Mouse (Mus musculus): Measurements from ENCODE around the gene Ncaph.

Gene Ncaph

DNA sequence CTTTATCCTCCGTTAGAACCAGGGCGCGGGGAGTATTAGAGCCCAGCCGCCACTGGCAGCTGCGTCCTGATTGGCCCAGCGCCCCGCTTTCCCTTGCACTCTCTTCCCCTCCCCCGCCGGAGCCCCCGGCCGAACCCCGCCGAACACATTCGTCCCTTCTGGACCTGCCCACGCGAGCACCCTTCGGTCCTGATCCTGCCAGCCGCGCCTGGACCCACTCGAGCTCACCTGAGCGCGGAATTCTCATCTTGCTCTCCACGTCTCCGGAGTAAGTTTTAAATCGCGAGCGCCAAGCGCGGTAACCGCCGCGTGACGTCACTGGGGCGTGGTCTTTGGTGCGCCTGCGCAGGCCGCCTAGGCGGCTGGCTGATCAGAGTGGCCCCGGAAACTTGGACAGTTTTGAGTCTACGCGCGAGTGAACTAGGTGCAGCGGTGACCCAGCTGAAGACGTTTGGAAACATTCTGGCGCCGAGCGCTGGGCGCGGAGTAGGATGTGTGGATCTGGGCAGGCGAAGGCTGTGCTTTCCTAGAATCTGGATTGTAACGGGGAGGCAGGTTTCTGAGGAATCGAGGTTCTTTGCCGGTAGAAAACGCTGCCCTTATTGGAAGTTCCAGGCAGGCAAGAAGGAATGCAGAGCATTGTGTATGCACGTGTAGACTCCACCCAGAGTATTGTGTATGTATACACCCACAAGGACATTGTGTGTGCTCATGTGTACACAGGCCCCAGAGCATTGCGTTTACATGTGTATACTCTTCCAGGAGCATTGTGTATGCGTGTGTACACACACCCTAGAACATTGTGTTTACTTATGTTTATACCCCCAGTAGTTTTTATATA lies at the start of gene Ncaph:
Gene Ncaph, minus strand, starts transcription at position 334 of the 841 bp plus-strand sequence.
- in situ Hi-C loops (cut with MboI, MseI), result loop anchor here (25.0 kb wide), 1 partner anchor 1228 kb away; no protein-coding TSS in a partner anchor

DNA sequence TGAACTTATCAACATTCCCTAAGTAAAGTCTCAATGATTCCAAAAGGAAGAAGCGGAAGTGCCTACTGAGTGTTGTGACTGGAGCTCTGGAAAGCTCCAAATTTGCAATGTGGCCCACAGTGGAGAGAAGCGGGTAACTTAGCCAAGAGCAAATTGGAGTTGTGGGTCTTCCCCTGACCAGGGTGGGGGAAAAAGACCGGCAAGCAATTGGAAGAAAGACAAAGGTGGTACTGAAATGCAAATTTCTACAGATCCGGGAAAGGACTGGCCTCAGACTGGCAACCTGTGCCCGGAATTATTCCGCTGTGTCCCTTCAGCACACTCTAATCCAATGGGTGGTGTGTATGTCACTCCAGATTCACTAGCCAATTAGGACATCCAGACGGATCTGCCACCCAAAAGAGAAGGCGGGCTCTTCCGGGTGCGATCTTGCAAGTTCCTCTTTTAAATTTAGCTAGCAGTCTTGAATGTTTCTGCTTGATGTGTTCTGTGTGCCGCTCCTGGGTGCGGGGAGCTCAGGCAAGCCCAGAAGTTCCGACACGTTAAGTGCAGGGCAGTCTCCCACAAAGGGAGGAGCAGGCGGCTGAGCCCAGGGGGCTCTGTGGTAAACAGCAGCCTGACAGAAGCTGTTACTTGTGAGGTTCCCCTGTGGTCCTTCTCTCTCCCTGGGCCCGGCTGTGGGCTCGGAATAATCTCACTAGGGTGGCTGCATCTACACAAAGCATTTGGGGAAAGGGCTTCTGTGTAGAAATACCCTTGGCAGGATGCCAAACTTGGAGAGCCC lies 49.0 kb upstream of the Ncaph start:
- in situ Hi-C loops (cut with MboI, MseI), result no loop called here

DNA sequence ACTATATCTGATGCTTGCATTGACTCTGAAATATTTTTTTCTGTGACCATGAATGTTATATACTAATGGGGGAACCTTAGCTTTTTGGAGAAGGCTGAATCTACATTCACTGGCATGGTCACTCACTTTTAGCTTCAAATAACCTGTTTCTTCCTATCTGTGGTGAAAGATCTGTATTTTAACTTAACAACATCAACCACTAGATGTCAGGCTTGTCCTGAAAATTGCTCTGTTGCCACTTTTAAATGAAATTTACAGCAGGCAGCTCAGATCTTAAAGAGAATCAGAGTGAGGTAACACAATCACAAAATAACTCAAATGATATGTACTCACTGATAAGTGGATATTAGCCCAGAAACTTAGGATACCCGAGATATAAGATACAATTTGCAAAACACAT lies 32.5 kb upstream of the Ncaph start:
- in situ Hi-C loops (cut with MboI, MseI), result loop anchor here (5.0 kb wide), 1 partner anchor 36 kb away; no protein-coding TSS in a partner anchor

DNA sequence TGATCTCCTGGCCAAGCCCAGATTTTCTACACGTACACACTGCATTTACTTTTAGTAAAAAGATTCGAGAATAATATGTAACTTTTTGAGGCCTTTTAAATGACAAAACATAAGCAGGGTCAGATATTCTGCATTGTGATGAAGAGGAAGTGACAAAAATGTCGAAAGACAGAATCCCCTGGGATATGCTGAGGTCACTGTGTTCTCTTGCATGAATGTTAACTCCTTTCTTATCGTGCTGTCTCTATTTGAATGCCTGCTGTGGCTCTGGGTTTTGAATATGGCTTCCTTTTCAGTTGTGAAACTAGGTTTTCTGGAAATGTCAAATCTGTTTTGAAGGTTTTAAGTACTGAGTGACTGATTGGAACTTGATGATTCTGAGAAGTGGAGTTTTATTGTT lies 31.9 kb upstream of the Ncaph start:
- in situ Hi-C loops (cut with MboI, MseI), result loop anchor here (5.0 kb wide), 1 partner anchor 37 kb away; no protein-coding TSS in a partner anchor

DNA sequence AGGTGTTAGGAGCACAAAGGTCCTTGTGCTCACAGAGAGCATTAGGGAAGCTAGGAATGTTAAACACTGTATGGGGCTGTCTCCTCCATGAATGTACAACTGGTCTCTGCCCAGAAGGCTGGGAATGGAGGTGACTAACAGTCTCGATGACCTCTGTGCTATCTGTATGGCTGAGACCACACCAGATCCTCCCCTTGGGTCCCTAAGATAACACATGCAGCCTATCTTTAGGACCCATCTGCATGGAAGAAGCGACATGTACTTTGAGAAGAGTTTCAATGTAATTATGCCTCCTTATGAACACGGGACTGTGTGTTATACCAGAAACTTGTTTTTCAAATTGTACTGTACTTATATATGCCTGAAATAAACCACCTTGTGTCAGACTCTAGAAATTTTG lies 11.9 kb upstream of the Ncaph start:
- in situ Hi-C loops (cut with MboI, MseI), result loop anchor here (25.0 kb wide), 1 partner anchor 1217 kb away; no protein-coding TSS in a partner anchor

DNA sequence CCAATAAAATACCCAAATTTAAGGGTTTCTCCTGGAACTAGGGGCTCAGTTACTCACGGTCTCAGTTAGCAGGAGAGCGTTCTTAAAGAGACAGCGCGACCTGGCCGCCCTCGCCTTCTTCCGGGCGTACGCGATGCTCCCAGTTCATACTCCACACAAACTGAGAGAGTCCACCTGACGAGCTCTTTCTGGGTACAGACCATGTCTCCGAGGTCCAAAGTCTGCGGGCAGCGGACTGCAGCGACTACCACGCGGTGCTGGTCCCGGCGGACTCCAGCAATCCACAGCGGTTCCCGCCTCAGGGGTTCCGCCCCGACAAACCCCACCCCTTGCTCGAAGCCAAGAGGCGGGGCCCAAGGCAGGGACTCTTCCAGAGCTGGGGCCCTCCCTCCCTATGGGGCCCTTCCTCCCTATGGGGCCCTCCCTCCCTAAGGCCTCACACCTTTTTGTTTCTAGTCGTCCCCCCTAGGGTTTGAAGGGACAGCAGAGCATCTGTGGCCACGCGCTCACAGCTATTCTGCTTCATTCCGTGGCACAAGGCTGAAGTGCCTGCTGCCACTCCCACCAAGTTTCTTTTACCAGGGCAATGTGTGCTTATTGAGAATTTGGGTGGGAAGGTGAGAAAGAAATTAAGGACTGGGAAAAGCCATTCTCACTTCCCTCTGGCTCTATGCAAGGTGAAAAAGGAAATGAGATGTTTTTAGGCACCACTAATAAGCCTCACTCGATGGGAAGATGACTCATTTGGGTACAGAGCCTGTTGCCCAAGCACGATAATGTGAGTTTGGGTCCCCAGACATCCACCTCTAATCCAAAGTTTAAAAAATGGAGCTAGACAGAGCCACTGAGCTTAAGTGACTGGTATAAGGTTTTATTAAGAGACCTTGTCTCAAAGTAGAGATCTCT lies 9.7 kb upstream of the Ncaph start, which contains the start of gene Itpripl1:
Gene Itpripl1, minus strand, starts transcription at position 285 of the 906 bp plus-strand sequence.
- in situ Hi-C loops (cut with MboI, MseI), result loop anchor here (25.0 kb wide), 1 partner anchor 1219 kb away; no protein-coding TSS in a partner anchor

DNA sequence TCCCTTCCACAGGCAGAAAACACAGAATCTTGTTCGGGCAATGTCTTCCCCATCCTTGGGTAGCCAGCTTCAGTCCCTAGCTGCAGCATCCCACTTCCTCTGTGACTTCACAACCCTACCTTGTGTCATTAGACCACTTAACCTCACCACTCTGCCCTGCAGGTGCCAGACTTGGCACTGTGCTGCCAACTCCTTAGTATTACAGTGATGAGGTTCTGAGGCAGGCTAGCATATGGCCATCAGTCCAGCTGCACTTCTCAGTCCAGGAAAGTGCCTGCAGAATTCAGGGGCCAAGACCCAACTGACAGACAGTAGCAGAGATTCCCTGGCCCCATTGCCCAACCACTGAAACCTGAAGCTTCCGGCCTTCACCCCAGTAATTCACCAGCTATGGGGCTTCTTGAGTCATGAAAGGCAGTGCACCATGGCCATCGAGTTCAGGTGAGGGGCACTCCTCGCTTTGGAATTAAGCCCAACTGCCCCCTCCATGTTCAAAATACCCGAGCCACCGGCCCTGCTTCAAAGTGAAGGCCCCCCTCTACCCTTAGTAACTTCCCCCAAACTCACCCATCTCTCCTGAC lies 8.9 kb upstream of the Ncaph start:
- in situ Hi-C loops (cut with MboI, MseI), result loop anchor here (25.0 kb wide), 1 partner anchor 1220 kb away; no protein-coding TSS in a partner anchor

DNA sequence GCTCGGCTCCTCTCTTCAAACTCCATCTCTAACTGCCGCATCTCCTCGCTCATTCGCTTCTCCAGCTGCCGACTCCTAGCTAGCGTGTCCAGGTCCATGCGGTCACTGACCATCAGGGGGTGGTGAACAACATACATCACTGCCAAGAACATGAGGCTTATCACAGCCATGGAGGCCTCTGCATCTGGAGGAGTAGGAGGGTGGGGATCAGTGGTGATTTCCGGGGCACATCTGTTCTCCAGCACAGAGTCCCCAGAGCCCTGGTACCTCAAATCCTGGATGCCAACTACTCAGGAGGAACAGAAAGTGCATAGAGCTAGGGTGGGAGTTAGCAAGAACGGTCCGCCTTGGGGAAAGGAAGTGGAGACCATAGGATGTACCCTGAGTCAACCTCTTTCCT lies 8.3 kb upstream of the Ncaph start:
- in situ Hi-C loops (cut with MboI, MseI), result loop anchor here (25.0 kb wide), 1 partner anchor 1220 kb away; no protein-coding TSS in a partner anchor

DNA sequence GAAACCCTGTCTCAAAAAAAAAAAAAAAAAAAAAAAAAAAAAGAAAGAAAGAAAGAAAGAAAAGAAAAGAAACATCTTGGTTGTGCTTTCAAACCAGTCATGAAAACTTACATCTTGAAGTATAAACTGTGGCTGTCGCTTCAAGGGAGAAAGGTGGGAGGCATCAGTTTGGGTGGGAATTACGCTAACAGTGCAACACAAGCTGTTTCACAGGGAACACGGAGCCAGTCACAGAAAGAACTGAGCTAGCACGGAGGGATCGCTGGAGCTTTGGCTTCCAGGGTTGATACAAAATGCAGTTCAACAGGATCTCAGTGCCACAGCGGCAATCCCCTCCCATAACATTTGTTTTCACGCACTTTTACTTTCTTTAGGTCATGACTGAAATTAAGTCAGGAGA lies 6.3 kb upstream of the Ncaph start:
- in situ Hi-C loops (cut with MboI, MseI), result loop anchor here (25.0 kb wide), 1 partner anchor 1222 kb away; no protein-coding TSS in a partner anchor

DNA sequence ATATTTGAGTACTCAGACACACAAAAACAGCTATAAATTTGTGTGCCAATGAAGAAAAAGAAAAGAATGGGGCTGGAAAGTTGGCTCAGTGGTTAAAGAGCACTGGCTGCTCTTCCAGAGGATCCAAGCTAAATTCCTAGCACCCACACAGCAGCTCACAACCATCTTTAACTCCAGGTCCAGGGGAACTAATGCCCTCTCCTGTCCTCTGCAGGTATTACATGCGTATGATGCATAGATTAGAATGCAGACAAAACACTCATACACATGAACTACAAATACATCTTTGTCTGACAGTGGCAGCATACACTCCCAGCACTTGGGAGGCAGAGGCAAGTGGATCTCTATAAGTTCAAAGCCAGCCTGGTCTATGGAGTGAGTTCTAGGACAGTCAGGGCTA lies 5.9 kb upstream of the Ncaph start:
- in situ Hi-C loops (cut with MboI, MseI), result loop anchor here (25.0 kb wide), 1 partner anchor 1223 kb away; no protein-coding TSS in a partner anchor

DNA sequence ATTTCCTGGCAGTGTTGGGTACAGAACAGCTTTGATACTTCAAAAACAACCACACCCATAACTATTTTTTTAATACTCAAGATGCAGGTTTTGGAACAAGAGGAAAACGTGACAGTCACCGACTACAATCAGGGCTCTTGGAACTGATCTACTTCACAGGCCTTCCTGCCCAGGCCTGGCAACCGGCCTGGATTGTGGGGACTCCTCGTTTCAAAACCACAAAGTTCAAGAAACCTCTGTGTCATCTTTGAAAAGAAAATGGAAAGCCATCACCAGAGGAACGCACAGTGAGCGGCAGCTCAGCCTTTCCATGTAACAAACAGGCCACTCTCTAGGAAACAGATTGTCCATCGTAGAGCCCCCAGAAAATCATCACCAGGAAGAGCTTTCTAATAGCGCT lies 5.3 kb upstream of the Ncaph start:
- in situ Hi-C loops (cut with MboI, MseI), result loop anchor here (25.0 kb wide), 1 partner anchor 1223 kb away; no protein-coding TSS in a partner anchor

DNA sequence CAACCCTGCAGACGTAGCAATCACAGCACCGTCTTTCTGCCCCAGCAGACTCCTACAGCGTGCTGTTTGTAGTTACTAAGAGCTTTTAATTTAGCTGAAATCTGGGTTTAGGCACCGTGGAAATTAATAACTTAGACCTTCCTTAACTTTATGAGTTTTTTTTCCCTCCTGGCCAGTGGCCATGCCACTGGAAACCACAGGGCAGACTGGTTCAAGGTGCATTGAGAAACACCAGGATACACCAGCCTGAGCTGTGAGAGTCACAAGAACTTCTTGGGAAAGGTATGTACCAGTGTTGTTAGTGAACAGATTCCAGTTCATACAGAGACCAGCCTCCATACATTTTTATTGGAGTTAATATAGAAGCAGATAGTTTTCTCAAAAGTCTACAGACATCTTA lies 4.7 kb upstream of the Ncaph start:
- in situ Hi-C loops (cut with MboI, MseI), result loop anchor here (25.0 kb wide), 1 partner anchor 1224 kb away; no protein-coding TSS in a partner anchor

DNA sequence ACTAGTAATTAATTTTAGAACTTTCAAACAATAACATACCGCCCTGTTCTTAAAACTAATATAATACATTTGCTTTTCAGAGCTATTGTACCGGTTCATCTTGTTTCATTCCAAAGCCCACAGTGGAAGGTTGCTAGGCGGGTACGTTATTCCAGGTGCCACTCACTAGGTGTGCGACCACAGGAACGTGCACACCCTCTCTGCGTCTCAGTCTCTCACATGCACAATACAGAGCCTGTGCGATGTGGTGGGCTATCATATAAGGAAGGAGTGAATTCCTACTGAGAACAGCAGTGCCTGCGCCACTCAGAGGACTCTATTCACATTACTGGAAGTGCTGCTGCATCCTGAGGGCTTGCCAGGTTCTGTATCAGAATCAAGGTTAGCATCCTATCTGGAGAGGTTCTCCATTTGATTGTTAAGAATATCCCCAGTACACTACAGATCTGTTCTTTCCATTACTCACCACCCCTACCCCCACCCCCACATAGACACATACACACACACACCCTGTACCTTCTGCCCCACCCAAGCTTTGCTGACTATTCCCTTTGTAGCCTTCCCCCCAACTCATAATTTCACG lies 4.2 kb upstream of the Ncaph start:
- in situ Hi-C loops (cut with MboI, MseI), result loop anchor here (25.0 kb wide), 1 partner anchor 1224 kb away; no protein-coding TSS in a partner anchor

DNA sequence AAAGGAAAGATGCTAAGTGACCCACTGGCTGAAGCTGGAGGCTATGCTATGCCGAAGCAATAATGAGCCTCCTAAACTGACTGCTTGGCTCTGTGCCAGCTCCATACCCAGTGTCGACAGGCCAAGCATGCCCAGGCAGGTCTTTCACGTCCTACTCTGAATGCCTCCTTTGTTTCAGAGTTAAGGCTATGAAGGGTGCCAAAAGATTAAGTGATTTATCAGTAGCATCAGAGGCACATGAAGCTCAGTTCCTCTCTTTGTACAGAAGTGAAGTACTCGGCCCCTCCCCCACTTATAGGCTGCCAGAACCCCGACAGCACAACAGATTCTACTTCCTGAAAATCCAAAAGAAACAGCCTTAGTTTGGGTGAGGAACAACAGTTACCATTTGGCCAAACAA lies 3.2 kb upstream of the Ncaph start:
- in situ Hi-C loops (cut with MboI, MseI), result loop anchor here (25.0 kb wide), 1 partner anchor 1225 kb away; no protein-coding TSS in a partner anchor

DNA sequence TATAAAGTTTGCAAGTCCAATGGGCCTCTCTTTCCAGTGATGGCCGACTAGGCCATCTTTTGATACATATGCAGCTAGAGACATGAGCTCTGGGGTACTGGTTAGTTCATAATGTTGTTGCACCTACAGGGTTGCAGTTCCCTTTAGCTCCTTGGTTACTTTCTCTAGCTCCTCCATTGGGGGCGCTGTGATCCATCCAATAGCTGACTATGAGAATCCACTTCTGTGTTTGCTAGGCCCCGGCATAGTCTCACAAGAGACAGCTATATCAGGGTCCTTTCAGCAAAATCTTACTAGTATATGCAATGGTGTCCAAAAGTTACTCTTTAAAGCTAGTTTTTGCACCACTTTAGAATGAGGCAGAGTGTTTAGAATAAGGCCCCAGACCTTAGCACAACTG lies 1.5 kb upstream of the Ncaph start:
- in situ Hi-C loops (cut with MboI, MseI), result loop anchor here (25.0 kb wide), 1 partner anchor 1227 kb away; no protein-coding TSS in a partner anchor

DNA sequence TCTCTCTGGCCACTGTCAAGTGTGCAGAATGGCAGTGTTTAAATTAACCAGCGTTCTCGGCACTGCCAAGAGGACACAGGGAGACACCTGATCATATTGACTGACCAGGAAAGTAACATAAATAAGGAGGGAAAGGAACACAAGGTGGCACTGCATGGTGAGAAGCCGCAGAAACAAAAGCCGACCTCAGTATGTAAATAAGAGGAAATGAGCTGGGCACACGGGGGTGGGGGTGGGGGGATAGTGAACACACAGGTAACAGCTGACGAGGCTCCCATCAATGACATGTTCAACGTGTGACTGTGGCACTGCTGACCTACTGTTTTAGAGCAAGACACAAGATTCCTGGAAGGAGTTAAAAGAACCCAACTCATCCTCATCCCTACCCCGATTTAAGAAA lies 2.4 kb downstream of the Ncaph start:
- in situ Hi-C loops (cut with MboI, MseI), result loop anchor here (25.0 kb wide), 1 partner anchor 1231 kb away; no protein-coding TSS in a partner anchor

DNA sequence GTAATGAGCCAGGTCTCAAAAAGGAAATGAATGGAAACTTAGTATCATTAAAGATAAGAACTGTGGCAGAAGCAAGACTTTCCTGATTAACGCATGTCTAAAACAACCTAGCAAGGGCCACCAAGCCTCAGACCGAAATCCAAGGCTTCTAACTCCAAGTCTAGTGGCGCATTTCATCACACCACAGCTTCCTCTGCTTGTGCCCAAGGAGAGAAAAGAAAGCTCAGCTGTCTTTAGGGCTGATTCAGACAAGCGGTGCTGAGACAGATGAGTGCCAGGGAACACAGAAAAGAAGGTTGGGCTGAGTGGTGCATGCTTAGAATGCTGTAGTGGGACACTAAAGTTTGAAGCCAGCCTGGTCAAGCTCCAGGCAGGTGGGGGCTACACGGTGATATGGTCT lies 4.8 kb downstream of the Ncaph start:
- in situ Hi-C loops (cut with MboI, MseI), result loop anchor here (25.0 kb wide), 1 partner anchor 1233 kb away; no protein-coding TSS in a partner anchor

DNA sequence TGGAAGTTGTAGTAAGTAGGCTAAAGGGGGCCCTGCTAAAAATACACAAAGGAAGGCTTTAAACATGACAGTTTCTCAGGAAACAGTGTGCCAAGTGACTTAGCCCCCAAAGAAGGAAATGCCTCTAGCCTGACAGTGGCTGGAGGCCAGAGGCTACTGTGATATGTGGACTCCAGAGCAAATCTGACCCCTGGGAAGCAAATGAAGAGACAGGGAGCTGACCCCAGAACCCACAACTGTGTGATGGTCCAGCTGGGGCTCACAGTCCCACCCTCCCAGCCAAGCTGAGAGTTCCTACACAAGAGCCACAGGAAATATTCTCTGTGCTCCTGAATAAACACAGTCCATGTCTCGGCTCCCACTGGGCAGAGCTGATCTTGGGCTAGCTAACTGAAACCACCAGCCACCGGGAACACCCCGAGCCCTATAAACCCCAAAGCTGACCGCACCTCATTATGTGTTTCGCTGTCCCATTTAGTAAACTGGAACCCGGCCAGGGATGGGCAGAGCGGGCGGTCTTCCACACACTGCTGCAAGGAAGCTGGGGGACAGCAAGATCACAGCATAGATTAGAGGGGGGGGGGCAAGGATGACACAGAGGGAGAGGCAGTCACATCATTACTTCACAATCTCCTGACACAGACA lies 12.0 kb downstream of the Ncaph start:
- in situ Hi-C loops (cut with MboI, MseI), result no loop called here

DNA sequence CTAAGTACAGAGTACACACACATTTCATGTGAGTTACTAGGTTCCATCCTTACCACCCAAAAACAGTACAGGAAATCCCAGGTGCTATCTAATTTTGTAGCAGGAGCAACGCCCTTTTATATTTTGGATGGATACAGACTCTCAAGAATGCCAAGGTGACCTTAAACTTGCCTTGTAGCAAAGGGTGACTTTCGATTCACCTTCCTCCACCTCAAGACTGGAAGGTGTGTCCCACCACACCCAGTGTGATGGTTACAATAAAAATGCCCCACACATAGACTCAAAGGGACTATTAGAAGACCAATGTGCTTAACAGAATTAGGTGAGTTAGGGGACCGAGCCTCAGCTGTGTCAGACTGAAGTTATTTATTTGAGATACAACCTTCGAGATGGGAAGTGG lies 24.8 kb downstream of the Ncaph start:
- in situ Hi-C loops (cut with MboI, MseI), result no loop called here
